Mouse (Mus musculus): ENCODE results near the gene Fam32a.
A peak's percentile ranks its signal among the peaks of the same experiment; 100 is the strongest.

Fam32a gene

DNA sequence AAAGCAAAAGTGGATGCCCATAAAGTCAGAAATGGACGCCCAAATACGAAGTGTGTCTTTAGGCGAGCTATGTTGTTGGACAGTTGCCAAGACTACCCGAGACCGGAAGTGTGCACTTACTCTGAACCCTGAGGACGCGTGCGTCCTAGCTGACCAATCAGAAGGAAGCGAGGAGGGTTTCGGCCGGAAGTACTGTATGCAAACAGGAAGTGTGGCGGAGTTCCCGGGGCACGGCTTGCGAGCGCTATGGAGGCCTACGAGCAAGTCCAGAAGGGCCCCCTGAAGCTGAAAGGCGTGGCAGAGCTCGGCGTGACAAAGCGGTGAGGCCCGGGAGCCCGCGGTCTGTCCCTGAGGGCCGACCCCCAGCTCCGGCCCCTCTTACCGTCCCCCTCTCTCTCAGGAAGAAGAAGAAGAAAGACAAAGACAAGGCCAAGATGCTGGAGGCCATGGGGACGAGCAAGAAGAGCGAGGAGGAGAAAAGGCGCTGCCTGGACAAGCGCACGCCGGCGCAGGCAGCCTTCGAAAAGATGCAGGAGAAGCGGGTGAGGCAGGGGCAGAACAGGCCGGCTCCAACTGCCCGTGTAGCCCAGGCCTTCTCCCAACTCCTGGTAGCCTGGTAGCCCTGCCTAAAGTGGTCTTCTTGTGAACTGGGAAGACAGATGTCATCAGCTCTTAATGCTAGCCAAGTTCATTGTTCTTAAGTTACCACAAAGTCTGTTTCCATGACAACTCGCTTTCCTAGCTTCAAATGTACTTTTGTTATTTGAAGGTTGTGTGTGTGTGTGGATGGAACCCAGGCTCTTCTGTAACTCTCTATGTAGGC is at the start of gene Fam32a:
Gene Fam32a (plus strand): TSS at position 190 of the 823 bp plus-strand sequence.
- DNase-seq, result peak; percentile 84 to 90

DNA sequence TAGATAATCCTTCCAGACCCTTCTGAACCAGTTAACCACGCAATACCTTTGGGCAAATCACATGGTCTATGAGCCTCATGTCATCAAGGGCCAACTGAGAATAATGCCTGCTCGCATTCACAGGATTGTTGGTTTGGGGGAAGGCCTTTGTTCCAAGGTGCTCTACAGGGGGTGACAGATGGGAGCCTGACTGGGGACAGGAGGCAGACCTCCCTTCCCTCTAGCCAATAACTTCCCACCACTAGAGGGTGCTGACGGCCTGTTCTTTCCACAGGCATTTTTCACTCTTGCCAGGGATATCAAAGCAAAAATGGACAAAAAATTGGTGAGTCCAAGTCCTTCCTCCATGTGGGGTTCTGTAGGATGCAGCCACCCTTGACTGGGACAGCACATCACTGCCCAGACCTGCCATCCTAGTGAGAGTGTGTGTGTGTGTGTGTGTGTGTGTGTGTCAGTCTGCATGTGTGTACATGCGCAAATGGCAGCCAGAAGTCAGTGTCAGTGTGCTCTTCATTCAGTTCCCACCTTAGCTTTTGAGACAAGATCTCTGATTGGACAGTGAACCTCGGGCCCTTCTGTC is 42.1 kb upstream of the Fam32a start:
- DNase-seq, result peak; percentile 75 to 85

DNA sequence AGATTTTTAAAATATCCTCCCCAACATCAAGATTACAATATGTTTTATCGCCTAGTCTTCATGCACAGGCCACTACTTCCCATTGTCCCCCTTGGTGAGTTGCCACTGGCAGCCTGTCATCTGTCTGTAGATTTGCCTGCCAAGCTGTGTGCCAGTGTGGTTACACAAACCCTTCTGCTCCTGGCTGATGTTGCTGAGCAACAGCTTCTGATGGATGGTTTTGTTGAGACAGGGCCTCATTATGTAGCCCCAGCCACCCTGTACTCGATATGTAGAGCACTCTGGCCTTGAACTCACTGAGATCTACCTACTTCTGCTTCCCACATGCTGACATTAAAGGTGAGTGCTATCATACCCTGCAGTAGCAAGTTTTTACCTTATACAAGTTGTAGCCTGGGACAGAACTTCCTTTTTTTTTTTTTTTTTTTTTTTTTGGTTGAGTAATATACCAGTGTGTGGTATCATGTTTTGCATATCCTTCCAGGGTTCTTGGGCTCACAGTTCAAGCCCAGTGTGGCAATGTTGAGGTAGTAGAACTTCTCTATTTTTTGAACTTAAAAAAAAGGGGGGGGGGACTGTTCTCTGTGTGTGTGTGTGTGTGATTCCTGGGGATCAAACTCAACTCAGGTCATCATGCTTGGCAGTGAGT is 35.9 kb upstream of the Fam32a start:
- no peak for DNase-seq

DNA sequence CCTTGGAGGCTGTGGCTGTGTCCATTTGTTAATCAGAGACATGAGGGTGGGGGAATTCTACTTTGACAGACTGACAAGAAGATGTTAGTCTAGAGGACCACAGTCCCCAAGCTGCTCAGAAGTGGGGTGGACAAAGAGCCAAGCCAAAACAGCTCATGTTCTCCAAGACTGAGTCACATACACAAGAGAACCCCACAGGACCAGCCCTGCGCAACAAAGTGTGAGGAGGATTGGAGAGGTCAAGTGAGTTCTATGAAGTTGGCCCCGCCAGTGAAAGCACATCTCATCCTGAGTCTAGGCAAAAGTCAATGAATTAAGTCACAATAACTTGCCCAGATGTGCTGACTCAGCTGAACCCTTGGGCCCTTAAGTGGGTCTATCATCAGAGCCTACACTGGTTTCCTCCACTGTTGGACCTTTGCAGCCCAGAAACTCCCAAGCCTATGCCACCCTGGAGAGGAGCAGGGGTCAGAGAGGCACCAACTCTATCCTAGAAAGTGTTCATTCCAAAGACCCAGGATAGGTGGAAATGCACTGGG is 31.7 kb upstream of the Fam32a start:
- no peak for DNase-seq

DNA sequence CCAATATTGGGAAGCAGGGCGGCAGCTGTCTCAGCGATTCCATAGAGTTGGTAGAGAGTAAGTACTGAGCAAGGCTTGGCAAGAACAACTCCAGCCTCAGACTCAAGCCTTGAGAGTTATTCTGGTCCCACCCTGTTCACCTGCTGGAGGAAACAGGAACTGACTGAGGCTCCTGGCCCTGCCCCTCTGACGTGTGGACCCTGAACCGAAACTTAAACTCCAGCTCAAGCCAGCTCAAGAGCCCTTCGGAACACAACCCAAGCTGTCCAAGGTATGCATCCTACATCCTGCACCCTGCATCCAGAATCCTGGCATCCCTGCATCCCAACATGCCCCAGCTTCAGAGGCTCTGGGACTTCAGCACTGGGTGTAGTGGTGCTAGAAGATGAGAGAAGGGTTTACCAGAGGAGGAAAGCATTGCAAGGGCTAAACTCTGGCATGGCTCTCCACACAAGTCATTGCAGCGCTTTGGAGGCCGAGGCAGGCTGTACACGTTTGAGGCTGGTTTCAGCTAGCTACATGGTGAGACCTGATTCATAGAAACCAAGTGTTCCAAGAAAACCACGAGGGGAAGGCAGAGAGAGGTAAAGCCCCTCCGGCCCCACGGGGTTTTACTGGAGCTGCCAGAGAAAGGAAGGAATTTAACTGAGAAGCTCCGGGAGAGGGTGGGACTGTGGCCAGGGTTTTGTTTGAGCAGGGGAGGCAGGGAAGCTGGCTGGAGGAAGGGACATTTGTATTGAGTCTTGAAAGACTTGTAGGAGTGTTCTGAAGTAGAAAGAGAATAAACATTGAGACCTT is 29.9 kb upstream of the Fam32a start, which contains the start of gene Hsh2d:
Gene Hsh2d (plus strand): TSS at position 222 of the 798 bp plus-strand sequence.
- no peak for DNase-seq

DNA sequence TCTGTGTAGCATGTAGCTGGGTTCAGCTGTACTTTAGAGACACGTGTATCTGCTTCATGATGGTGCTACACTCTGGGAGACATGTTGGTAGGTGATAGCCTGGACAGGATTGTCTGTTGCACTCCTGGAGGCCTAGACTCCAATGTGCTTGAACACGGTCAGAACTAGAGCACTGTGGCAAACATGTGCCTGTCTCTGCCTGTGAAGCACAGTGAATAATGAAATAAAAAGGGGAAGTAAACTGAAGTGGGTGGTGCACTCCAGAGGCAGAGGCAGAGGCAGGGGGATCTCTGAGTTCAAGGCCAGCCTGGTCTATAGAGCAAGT is 29.4 kb upstream of the Fam32a start:
- DNase-seq, result no peak

DNA sequence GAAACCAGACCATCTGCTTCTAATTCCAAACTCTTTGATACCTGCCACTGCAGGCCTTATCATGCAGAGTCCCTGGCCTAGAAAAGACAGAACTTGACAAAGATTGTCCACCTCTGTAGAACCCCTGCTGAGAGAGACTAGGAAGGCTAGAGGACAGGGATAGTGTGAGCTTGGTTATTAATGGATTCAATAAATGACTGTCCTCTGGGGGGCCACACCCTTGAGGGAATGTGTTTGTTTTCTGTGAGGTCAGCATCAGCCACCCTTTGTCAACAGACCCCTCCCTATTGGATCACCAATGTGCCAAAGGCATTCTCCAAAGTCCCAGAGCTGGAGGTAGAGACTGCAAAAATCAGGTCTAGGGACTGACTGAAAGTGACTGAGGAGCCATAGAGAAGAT is 27.5 kb upstream of the Fam32a start:
- DNase-seq, result no peak

DNA sequence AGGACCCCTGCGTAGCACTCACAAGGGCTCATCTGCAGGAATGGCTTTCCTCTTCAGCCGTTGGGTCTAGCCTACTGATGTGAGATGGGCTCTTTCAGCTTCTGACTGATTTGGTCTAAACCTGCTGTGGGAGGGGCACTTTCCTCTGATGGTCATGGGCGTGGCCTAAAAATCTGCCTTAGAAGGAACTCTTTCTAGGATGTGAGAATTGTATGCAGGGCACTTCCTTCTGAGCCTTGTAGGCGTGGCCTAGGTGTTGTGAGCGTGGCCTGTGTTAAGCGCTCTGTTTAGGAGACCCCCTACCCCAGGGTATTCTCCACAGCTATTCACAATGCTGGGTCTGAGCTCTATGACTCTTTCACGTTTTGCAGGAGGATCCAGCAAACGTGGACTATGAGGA is 21.5 kb upstream of the Fam32a start:
- no peak for DNase-seq

DNA sequence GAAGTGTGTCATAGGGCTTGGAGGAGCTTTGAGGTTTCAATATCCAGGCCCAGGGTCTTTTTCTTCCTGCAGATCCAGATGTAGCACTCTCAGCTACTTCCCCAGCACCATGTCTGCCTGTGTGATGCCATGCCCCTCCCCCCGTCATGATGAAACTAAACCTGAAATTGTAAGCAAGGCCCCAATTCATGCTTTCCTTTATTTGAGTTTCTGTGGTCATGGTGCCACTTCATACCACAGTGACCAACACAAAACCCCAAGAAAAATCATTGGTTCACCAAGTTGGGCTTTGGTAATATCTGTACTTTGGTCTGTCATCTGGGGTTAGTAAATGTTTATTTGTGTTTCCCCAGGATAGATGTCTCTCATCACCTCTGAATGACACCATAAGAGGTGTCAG is 10.9 kb upstream of the Fam32a start:
- DNase-seq, result no peak

DNA sequence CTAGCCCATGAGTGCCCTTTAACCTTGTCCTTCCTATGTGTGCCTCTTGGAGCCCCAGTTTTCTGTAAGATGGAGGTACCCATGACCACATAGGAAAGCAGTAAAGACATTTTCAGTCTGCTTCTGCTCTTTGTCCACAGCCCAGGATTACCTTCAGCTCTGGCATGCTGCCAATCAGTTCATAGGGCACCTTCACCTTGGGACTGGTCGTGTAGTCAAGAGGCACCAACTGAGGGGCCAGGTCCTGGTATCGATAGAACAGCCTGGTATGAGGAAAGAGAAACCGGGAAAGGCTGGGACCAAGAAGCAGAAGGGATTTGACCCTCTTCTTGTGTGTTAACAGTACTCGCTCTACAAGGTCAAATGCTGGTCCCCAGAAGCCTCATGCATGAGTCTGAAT is 9.3 kb upstream of the Fam32a start:
- no peak for DNase-seq

DNA sequence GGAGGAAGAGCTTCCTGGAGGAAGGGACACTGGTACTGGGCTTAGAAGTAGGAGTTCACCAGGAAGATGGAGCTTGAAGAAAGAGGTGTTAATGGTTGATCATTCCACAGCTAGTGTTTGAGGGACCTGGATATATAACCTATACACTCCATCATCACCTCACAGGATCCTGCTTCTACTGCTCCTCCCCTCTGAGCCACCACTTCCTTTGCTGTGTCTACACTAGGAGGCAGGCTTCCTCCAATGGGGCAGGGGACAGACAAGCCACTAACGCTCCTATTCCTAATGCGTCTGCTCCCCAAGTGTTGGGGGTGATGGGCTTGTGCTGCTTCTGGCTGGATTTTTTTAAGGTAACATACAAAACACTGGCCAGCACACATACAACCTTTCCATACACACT is 8.8 kb upstream of the Fam32a start:
- DNase-seq, result no peak

DNA sequence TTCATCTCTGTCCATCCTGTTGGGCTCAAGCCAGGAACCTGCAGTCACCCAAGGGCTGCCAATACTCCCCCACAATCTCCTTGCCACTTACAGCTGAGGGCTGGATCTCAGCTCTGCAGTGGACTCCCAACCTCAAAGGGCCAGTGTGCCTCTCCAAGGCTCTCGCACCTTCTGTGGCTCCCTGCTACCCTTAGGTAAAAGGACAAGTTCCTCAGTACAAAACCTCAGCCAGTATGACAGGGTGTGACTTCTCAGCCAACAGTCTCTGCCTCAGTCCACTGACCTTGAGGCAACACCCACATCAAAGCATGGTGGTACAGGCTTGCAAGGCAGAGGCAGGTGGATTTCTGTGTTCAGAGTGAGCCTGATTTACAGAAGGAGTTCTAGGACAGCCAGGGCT is 7.7 kb upstream of the Fam32a start:
- DNase-seq, result no peak

DNA sequence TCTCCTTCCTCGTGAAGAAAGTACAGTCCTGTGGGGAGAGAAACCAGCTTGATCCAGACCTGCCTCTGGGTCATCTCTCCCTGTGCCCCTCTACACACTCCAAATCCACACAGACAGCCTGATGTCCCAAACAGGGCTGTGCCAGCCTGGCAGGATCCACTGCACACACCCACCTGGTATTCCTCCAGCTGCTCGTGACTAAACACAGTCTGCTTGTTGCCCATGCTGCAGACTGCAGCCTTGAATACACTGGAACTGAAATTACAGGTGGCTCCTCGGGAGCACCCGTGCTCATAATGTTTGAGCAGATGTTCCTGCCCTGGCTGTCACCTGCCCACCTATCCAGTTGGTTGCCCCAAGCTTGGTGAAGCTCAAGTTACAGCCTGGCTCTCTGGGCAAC is 6.8 kb upstream of the Fam32a start, which contains the start of gene Cib3:
Gene Cib3 (minus strand): TSS at position 87 of the 400 bp plus-strand sequence.
- DNase-seq, result no peak

DNA sequence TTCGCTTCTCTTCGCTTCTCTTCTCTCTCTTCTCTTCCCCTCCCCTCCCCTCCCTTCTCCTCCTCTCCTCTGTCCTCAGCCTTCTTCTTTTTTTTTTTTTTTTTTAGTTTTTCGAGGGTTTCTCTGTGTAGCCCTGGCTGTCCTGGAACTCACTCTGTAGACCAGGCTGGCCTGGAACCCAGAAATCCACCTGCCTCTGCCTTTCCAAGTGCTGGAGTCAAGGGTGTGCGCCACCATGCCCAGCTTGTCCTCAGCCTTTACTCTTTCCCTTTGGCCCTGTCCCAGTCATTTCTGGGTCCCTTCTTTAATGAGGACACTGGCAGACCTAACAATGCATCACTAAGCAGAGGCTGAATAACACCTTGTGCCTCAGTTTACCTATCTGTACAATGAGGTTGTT is 6.0 kb upstream of the Fam32a start, which contains the start of gene Gm11034:
Gene Gm11034 (minus strand): TSS at position 101 of the 400 bp plus-strand sequence.
- DNase-seq, result no peak

DNA sequence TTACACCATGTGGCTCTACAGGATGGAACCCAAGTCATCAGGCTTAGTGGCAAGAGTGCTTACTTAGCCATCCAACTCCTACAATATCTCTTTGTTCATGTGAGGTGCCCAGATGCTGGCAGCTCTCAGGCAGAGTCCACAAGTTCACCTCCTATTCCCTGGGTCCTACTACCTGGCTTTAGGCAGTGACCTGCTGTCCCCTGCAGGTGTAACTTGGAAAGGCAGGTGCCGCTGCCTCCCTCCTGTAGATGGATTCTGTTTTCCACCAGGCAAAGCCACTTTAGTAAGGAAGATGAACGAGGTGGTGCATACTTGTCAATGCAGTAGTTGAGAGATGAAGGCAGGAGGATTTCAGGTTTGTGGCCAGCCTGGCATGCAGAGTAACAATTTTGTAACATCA is 4.5 kb upstream of the Fam32a start:
- DNase-seq, result no peak

DNA sequence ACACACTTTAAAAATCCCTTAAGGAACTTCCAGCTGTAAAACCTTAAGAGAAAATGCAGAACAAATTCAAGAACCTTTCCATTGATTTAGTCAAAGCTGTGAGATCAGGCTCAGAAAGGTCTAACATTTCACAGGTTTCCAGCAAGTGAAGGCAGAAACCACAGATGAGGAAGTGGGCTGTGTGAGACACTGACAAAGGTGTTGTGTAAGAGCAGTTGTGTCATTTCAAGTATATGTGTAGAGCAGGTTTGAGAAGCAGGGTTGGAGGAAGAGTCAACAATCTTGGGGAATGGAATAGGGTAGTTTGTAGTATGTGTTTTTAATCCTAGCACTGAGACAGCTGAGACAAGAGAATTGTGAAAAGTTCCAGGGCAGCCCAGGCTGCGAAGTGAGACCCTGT is 3.7 kb upstream of the Fam32a start:
- no peak for DNase-seq

DNA sequence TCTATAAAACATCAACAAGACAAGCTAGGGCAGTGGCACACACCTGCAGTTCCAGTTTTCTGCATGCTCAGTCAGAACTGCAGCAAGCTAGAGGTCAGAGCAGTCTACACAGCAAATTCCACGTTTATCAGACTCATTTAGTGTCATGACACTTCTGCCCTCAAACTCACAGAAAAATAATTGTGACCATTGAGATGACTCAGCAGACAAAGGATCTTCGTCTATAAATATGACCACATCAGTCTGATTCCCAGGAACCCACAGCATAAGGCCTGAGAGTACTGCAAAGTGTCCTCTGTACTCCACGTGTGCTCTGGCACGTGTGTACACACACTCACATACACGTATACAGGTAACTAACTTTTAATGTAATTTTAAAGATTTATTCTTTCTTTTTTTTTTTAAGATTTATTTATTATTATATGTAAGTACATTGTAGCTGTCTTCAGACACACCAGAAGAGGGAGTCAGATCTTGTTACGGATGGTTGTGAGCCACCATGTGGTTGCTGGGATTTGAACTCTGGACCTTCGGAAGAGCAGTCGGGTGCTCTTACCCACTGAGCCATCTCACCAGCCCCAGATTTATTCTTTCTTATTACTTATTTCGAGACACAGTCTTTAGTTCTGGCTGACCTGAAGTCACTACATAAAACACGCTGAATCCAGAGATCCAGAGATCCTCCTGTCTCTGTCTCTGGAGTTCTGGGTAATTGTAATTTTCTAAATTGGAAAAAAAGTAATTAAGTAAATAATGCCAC is 569 bp upstream of the Fam32a start:
- no peak for DNase-seq

DNA sequence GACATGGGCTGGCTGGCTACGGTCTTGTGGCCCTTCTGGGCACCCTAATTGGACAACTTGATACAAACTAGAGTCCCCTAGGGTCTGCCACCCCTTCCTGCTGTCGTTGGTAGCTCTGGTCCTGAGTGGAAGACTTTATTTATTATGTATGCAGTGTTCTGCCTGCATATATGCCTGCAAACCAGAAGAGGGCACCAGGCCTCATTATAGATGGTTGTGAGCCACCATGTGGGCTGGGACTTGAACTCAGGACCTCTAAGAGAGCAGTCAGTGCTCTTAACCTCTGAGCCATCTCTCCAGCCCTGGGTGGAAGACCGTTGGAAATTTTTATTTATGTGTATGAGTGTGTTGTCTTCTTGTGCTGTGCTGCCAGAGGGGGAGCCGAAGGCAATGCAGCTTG is 1.2 kb downstream of the Fam32a start:
- no peak for DNase-seq

DNA sequence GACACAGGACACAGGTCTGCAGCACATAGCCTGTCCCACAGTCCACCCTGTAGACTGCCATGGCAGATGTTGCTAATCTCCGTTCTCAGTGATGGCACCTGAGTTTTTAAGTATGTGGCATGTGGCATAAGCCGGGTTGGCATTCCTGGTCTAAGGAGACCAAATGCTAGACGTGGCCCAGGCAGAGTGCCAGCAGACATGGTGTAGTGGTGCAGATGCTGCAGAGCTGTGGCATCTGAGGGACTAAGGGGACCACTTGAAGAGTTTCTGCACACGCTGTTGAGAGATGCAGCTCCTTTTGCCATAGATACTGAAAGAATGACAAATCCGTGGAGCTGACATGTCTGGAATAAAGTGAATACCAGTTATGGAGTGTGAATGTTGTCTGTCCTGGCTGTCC is 3.1 kb downstream of the Fam32a start:
- DNase-seq, result no peak

DNA sequence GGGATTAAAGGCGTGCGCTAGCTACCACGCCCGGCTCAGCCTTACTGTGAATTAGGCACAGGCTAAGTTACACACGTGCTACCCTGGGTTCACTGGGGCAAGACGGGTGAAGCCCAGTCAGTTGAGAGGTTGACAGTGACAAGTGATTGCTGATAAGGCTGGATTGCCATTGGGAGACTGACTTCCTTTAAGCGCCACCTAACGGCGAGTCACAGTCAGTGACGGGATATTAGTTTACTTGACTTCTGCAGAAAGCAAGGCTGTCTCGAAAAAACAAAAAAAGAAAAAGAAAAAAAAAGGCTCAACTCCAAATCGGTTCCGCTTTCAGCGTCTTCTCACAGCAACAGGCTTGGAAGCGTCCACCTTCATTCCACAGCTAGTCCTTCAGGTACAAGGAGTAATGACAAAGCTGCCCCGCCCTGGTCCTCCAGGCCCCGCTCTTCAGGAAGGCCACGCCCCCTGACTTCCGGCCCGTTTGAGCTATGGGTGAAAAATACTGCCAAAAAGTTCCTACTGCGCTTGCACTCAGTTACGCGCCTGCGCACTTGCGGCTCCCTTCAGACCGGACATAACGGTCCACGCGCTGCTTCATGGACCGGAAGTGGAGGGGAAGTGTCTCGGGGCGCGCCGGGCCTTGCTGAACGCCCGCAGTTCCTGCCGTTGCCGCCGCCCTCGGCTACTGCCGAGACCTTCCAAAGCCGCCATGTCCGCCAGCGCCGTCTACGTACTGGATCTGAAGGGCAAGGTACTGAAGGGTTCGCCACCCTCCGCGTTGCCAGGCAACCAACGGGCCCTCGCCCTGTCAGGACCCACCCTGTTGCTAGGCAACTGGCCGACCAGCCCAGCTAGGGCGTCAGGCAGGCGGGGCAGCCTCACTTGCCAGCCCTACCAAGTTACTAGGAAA is 20.2 kb downstream of the Fam32a start, which contains the start of gene Ap1m1:
Gene Ap1m1 (plus strand): TSS at position 520 of the 904 bp plus-strand sequence.
- DNase-seq, result peak; percentile 97 to 99

DNA sequence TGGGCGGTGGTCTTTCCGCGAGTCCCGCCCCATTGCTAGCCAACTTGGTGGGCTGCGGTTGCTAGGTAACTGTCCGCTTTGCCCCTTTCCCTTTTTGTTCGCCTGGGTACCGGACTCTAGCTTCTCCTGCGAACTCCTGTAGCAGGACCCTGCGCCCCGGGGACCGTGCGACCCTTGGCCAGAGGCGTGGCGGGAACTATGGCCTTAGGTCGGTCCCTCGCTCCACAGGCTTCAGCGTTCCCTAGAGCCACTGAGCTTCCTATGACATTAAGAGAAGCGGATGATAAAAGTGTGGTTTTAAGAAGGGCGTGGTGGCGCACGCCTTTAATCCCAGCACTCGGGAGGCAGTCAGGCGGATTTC is 20.9 kb downstream of the Fam32a start:
- DNase-seq, result no peak
